Mouse (Mus musculus) stomach, embryonic 16.5 days (tissue): ENCODE data around the gene Kcna6. TPM values are rescaled to one million over a fixed set of nuclear protein-coding genes. Genes with fewer than 3 reads are reported as not detected.

Source experiments
- ATAC-seq: fragments of 200-750 bp; cut with Nextera tagmentation; 2 replicates; pipeline ENCODE4 v1.8.0; 2017; ENCODE audit warnings: moderate number of reproducible peaks, moderate TSS enrichment; ENCODE audit not compliant: insufficient read depth, low FRiP score
- H3K27ac ChIP-seq: fragments of 300-500 bp; sonication (generic); 2 replicates; pipeline ENCODE4 v1.5.1; 2014; ENCODE audit warnings: low read length
- H3K27me3 ChIP-seq: fragments of 300-500 bp; sonication (generic); 2 replicates; pipeline ENCODE4 v1.6.1; 2014; ENCODE audit warnings: low read length, control low read depth, mixed read lengths; ENCODE audit not compliant: control insufficient read depth, insufficient read depth
- H3K36me3 ChIP-seq: fragments of 300-500 bp; sonication (generic); 2 replicates; pipeline ENCODE4 v1.6.1; 2014; ENCODE audit warnings: low read length; ENCODE audit not compliant: control insufficient read depth, insufficient read depth
- H3K4me1 ChIP-seq: fragments of 300-500 bp; sonication (generic); 2 replicates; pipeline ENCODE4 v1.6.1; 2014; ENCODE audit warnings: low read length, control low read depth, mixed read lengths; ENCODE audit not compliant: control insufficient read depth, insufficient read depth
- H3K4me2 ChIP-seq: fragments of 300-500 bp; sonication (generic); 2 replicates; pipeline ENCODE4 v1.6.1; 2014; ENCODE audit warnings: low read depth, low read length, mixed read lengths
- H3K4me3 ChIP-seq: fragments of 300-500 bp; sonication (generic); replicated peaks from 2 replicates; pipeline ENCODE4 v1.5.1; 2014; ENCODE audit warnings: mild to moderate bottlenecking, low read length
- H3K9ac ChIP-seq: fragments of 300-500 bp; sonication (generic); 2 replicates; pipeline ENCODE4 v1.6.1; 2014; ENCODE audit warnings: low read length
- H3K9me3 ChIP-seq: fragments of 300-500 bp; sonication (generic); replicated peaks from 2 replicates; pipeline ENCODE4 v1.6.1; 2016; ENCODE audit warnings: low read length, control low read depth; ENCODE audit not compliant: control insufficient read depth
- WGBS: fragments of 180-500 bp; shearing (Covaris S2); extraction: QIAGEN DNeasy Blood & Tissue Kit; methylation state at CpG from one replicate; pipeline ENCODE4 v1.1.7; 2014; 5-methylcytosine and 5-hydroxymethylcytosine counted together
- polyA plus RNA-seq: library from polyadenylated mRNA; unstranded; fragments of >200 nt; fragmentation: Nextera tagmentation; extraction: Ambion mirVana; gene quantifications from 2 replicates; pipeline ENCODE4 v1.2.1, GENCODE M21; 2015

Gene Kcna6
- polyA plus RNA-seq, 1 experiment from 2014 or later: 3.5 TPM

DNA sequence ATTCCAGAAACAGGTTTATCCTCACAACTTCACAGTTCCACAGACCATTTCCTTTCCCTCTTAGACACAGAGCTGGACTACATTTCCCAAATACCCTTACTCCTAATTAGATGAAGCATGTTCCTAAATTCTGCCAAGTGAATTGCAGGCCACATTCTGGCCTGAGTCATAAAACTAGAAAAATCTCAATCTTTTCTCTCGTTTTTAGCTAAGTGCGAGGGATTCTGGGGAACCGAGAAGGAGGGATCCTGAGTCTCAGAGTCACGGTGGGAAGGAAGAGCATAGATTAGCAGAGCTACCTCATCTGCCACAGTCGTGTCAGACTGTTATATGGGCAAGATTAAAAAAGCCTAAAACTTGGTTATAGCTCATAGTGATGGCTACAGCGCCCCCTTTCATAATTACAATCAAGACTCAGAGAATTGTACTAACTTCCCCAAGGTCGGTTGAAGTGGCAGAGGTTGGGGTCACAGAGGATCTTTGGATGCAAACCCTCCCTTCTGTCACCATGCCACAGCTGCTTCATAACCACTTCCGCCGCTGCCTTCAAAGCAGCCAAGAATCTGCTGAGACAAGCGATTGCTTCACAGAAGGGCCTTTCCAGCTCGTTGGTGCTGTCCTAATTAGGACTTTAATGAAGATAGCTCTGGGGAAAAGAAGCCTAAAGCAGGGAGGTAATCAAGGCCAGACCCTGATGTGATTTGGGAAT, 28.6 kb upstream of the Kcna6 start:
- H3K27ac ChIP-seq: no peak overlapping the region
- 77% methylated on average over 11 of the region's 11 CpGs for WGBS
- H3K9ac ChIP-seq: no peak overlapping the region
- H3K36me3 ChIP-seq: no peaks in the 10 kb centered on the region
- no peak for ATAC-seq
- H3K4me2 ChIP-seq: no peak overlapping the region
- H3K9me3 ChIP-seq: no peaks in the 10 kb centered on the region
- H3K4me3 ChIP-seq: no peak overlapping the region
- no peaks in the 10 kb centered on the region for H3K27me3 ChIP-seq
- H3K4me1 ChIP-seq: no peaks in the 10 kb centered on the region

DNA sequence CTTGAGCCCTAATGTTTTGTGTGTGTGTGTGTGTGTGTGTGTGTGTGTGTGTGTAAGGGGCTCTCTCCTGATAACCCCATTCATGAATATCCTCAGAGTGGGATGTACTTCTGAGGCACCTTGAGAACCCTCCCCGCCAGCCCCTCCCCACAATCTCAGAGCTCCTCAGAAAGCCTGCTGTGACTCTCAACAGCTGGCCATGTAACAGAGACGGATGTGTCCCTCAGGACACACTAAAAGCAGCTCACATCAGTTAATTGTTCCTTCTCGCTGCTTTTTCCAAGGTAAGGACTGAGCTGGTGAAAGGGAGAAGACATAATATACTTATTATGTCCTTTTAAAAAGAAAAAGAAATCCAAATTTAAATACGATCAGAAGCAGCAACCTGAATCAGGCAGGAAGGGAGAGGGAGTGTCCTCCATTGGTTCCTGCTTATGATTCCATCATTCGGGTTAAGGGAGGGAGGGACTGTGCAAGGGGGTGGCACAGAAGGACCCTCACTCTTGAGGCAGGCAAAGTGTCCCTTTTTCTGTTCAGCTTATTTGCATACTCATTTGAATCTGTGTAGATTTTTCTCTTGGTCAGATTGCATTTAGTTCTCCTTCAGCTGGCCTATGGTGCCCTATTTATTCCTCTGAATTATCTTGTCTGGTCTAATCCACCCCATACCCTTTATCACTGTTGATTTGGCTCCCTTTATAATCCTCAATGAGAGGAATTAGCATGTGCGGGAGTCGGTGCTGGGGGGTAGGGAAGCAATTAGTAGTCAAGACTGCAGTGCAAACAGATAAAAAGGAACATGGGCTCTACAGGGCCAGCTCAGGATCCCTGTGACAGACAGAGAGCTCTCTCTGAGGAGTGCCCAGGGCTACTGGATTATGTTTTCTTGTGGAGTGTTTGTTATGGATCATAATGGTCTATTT, 27.4 kb upstream of the Kcna6 start:
- Histone ChIP-seq H3K27me3 (no peaks in the 10 kb centered on the region), H3K27ac (no peak overlapping the region), H3K36me3 (no peaks in the 10 kb centered on the region), H3K4me1 (no peaks in the 10 kb centered on the region), H3K4me3 (no peak overlapping the region), H3K9ac (no peak overlapping the region), H3K9me3 (no peaks in the 10 kb centered on the region), H3K4me2 (no peak overlapping the region)
- ATAC-seq: no peak
- WGBS: 29% methylated on average over 7 of the region's 7 CpGs

DNA sequence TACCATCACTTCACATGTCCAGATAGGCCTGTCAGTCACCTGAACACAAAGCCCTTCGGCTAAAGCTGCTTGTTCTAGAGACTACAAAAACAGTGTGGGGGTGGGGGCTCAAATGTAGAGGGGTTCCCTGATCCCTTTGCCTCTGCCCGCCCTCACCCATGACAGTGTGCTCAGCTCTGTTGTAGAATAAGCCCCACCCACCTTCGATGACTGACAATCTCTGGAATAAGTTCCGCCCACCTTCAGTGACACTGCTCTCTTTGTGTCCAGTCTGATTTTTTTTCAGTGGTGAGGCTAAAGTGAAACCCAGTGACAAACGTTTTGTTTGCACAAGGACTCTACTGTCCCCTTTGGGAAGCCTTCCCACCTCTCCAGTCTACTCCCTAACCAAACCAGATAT, 26.1 kb upstream of the Kcna6 start:
- no peak; the same call in 1 of the 2 replicates for ATAC-seq
- no peak overlapping the region for H3K9ac ChIP-seq
- no peak overlapping the region for H3K4me2 ChIP-seq
- H3K36me3 ChIP-seq: no peaks in the 10 kb centered on the region
- no peaks in the 10 kb centered on the region for H3K9me3 ChIP-seq
- no peaks in the 10 kb centered on the region for H3K4me1 ChIP-seq
- no peak overlapping the region for H3K4me3 ChIP-seq
- no peak overlapping the region for H3K27ac ChIP-seq
- H3K27me3 ChIP-seq: no peaks in the 10 kb centered on the region
- whole genome bisulfite sequencing: 58% methylated on average over 5 of the region's 5 CpGs

DNA sequence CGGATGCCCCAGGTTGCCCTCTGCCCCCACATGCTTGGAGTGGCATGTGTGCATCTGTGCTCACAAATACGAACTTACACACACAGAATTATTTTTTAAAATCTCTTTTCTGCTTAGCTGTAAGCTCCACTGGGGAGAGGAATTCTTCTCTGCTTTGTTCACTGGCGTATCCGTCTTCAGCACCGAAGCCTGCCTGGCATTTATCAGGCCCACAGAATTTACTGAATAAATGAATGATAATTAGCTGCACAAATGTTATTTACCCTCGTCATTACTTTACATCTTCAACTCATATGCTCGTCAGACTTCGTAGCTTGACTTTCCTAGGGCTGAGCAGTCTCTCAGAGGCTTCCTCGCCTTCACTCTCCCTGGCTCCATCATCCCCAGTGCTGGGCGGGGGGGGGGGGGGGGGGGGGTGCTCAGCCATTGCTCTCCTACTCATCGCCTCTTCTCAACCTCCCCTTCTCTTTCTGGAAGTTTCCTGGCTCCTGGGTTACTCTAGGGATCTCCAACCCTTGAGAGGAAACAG, 24.2 kb upstream of the Kcna6 start:
- H3K27me3 ChIP-seq: no peaks in the 10 kb centered on the region
- 78% methylated on average over 11 of the region's 11 CpGs for WGBS
- no peaks in the 10 kb centered on the region for H3K4me1 ChIP-seq
- no peaks in the 10 kb centered on the region for H3K36me3 ChIP-seq
- H3K4me2 ChIP-seq: no peak overlapping the region
- no peak for ATAC-seq
- H3K9ac ChIP-seq: no peak overlapping the region
- H3K4me3 ChIP-seq: no peak overlapping the region
- no peak overlapping the region for H3K27ac ChIP-seq
- H3K9me3 ChIP-seq: no peaks in the 10 kb centered on the region

DNA sequence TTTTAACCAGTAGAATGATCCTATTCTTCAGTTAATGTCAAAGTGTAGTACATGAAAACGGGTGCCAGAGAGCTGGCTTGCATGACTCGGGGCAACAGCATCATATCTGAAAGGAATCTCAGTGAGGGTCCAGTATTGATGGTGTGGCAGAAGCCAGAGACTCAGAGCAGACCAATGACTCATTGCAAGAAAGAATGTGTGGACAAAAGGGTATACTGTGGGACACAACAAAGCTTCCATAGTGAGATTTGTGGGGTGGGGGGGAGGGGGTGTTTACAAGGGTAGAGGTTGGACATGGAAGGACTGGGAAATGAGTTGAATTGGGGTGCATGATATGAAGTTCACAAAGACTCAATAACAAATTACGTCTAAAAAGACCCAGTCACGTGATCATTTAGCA, 20.9 kb upstream of the Kcna6 start:
- Histone ChIP-seq H3K4me2 (no peak overlapping the region), H3K9me3 (no peaks in the 10 kb centered on the region), H3K4me3 (no peak overlapping the region), H3K9ac (no peak overlapping the region), H3K4me1 (no peaks in the 10 kb centered on the region), H3K27ac (no peak overlapping the region), H3K36me3 (no peaks in the 10 kb centered on the region), H3K27me3 (no peaks in the 10 kb centered on the region)
- no peak for ATAC-seq
- WGBS: 78% methylated on average over 4 of the region's 4 CpGs

DNA sequence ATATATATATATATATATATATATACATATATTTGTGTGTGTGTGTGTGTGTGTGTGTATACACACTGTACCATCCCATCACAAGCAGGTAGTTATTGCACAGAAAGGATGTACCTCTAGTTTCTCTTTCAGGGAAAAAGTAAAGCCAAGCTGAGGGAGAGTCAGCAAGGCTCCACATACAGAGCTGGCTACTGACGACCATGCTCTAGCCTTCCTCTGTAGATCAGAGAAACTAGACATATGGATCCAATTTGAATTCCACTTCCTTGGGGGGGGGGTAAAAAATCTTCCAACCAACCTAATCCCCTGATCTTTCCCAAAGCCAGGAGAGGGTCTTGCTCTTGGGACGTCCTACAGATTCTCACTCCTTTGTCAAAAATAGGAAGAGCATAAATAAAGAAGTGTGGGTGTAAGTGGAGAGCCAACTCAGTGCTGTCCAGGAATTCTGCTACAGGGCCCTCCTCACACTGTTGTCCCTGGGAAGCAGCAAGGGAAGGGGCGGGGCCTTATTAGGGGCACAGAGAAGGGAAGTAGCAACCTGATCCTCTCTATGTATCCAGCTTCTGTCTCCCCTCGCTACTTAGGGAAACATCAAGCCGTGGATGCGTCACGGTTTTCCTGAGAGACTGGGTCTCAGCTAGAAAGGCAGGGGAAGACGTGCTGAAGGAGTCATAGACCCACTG, 15.4 kb upstream of the Kcna6 start:
- Histone ChIP-seq H3K27me3 (no peaks in the 10 kb centered on the region), H3K27ac (no peak overlapping the region), H3K4me3 (no peak overlapping the region), H3K9me3 (no peaks in the 10 kb centered on the region), H3K4me2 (no peak overlapping the region), H3K9ac (no peak overlapping the region), H3K36me3 (no peaks in the 10 kb centered on the region), H3K4me1 (no peaks in the 10 kb centered on the region)
- WGBS: 21% methylated on average over 8 of the region's 8 CpGs
- ATAC-seq: peak; percentile 44; the same call in 1 of the 2 replicates

DNA sequence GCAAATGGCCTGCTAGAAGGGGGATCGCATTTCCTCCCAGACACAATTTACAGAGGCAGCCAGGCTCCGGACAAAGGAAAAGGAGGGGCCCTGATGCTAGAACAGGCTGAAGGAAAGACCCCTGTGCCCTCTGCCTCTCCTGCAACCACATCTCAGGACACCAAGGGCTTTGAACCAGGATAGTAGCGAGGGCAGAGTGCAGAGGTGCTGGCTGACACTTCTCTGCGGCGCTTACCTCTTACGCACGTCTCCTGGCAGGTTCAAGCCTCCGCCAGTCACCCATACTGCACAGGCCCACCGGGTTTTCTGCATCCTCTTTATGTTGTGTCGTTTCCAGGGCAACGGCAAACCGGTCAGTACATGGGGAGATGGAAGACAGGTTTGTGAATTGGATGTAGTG, 12.0 kb upstream of the Kcna6 start:
- Histone ChIP-seq H3K4me2 (no peak overlapping the region), H3K27ac (no peak overlapping the region), H3K27me3 (no peaks in the 10 kb centered on the region), H3K9me3 (no peaks in the 10 kb centered on the region), H3K9ac (0 out of 2 replicates have a peak overlapping the region, but pooled peaks have one; percentile 10), H3K36me3 (no peaks in the 10 kb centered on the region), H3K4me3 (no peak overlapping the region), H3K4me1 (no peaks in the 10 kb centered on the region)
- 39% methylated on average over 12 of the region's 12 CpGs for WGBS
- ATAC-seq: no peak

DNA sequence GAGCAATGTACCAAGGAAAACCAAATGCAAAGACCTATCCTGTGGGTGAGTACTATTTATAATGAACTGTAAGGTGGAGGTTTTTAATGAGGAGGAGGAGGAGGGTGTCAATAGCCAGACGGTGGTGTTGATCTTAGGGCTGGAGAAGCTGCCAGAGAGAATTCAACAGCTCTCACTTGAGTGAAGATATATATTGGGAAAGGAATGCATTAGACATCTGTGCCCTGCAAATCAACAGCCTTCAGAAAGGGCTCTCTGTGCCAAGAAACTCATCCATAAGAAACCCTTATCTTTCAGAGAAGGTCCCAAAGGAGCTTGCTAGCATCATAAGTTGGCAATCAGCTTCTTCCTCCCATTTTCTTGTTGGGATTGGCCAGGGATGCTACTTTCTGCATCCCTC, 5.4 kb upstream of the Kcna6 start:
- H3K4me3 ChIP-seq: no peak overlapping the region
- H3K27me3 ChIP-seq: 0 out of 2 replicates have a peak, but pooled peaks cover 2% of the 10 kb centered on the region
- no peak overlapping the region for H3K27ac ChIP-seq
- no peak overlapping the region for H3K9ac ChIP-seq
- 48% methylated on average over 1 of the region's 1 CpGs for WGBS
- no peaks in the 10 kb centered on the region for H3K4me1 ChIP-seq
- no peaks in the 10 kb centered on the region for H3K36me3 ChIP-seq
- ATAC-seq: no peak
- H3K4me2 ChIP-seq: no peak overlapping the region
- H3K9me3 ChIP-seq: no peaks in the 10 kb centered on the region
